Mouse (Mus musculus): ENCODE measurements at regions not wholly inside any gene's neighbourhood (a gene's known extent, or its start where the extent isn't known, plus 50 kb on each side); places are given as distances from the start of the nearest gene placed in this dataset.

- TF ChIP-seq CTCF (IDR thresholded peaks at IDR 0.05; ENCODE audit: borderline replicate concordance, insufficient read depth, low read length), result no peak
- TF ChIP-seq POLR2A (IDR thresholded peaks at IDR 0.05; ENCODE audit: low read depth, low read length), result no peak
These were observed 171.0 kb upstream of the Cops8 start for GRCm38 (mm10) chr1:90431783-90432182.
